Mouse (Mus musculus) bone marrow, adult 2 months (tissue): ENCODE data around the gene Caprin1.
A peak's percentile ranks its signal among the peaks of the same experiment; 100 is the strongest.

Experiments
- CTCF ChIP-seq: fragments of 200-500 bp; IDR thresholded peaks from 2 replicates; pipeline ENCODE4 v1.5.1; 2011; ENCODE audit warnings: low read length, control low read depth; ENCODE audit not compliant: control insufficient read depth, insufficient read depth
- POLR2A ChIP-seq: fragments of 200-500 bp; IDR thresholded peaks from 2 replicates; pipeline ENCODE4 v1.6.1; 2011; ENCODE audit warnings: low read depth, mild to moderate bottlenecking, control low read depth, low read length, borderline replicate concordance; ENCODE audit not compliant: control insufficient read depth

GRCm38 (mm10) chr2:103797491-103798009 lies at the start of gene Caprin1:
- TF ChIP-seq CTCF (no peak), POLR2A (peak; percentile 95)
